Mouse (Mus musculus) limb, embryonic 10.5 days (tissue): ENCODE data around the gene Atp1a2. TPM values are rescaled to one million over a fixed set of nuclear protein-coding genes. Genes with fewer than 3 reads are reported as not detected.

ENCODE experiments used
- DNase-seq: peaks from one replicate; pipeline ENCODE4 v3.0.0-alpha.2; 2017; ENCODE audit warnings: low spot score
- H3K27ac ChIP-seq: fragments of 300-500 bp; sonication (generic); 2 replicates; pipeline ENCODE4 v1.5.1; 2016; ENCODE audit warnings: mild to moderate bottlenecking
- H3K27me3 ChIP-seq: fragments of 300-500 bp; sonication (generic); 2 replicates; pipeline ENCODE4 v1.6.1; 2016; ENCODE audit warnings: low read depth, mild to moderate bottlenecking; ENCODE audit not compliant: poor library complexity, severe bottlenecking
- H3K36me3 ChIP-seq: fragments of 300-500 bp; sonication (generic); 2 replicates; pipeline ENCODE4 v1.6.1; 2016; ENCODE audit warnings: mild to moderate bottlenecking, moderate library complexity
- H3K4me1 ChIP-seq: fragments of 300-500 bp; sonication (generic); 2 replicates; pipeline ENCODE4 v1.6.1; 2016
- H3K4me3 ChIP-seq: fragments of 300-500 bp; sonication (generic); 2 replicates; pipeline ENCODE4 v1.5.1; 2016; ENCODE audit warnings: mild to moderate bottlenecking, moderate library complexity
- H3K9me3 ChIP-seq: fragments of 300-500 bp; sonication (generic); replicated peaks from 2 replicates; pipeline ENCODE4 v1.6.1; 2016; ENCODE audit warnings: mild to moderate bottlenecking
- WGBS: fragments of 180-500 bp; shearing (Covaris S2); methylation state at CpG from one replicate; pipeline ENCODE4 v1.1.7; 2016; 5-methylcytosine and 5-hydroxymethylcytosine counted together
- polyA plus RNA-seq: library from polyadenylated mRNA; unstranded; fragments of >200 nt; fragmentation: Nextera tagmentation; extraction: Ambion mirVana; gene quantifications from 2 replicates; pipeline ENCODE4 v1.2.1, GENCODE M21; 2016

Gene Atp1a2
- polyA plus RNA-seq, 1 experiment from 2014 or later, result 3.2 TPM

- no peaks in the 10 kb centered on the region for H3K36me3 ChIP-seq
- peaks cover 12% of the 10 kb centered on the region; the same call in 1 of the 2 replicates for H3K4me1 ChIP-seq
- no peak overlapping the region for H3K4me3 ChIP-seq
- H3K27ac ChIP-seq, result no peak overlapping the region
- 82% methylated on average over 6 of the region's 6 CpGs for WGBS
- no peaks in the 10 kb centered on the region for H3K9me3 ChIP-seq
- peaks cover 39% of the 10 kb centered on the region for H3K27me3 ChIP-seq
- no peak for DNase-seq
Observed at GRCm38 (mm10) chr1:172240945-172241708, 56.7 kb downstream of the Atp1a2 start.

- Histone ChIP-seq H3K9me3 (no peaks in the 10 kb centered on the region), H3K27ac (no peak overlapping the region), H3K27me3 (no peaks in the 10 kb centered on the region), H3K4me3 (no peak overlapping the region), H3K36me3 (no peaks in the 10 kb centered on the region), H3K4me1 (no peaks in the 10 kb centered on the region)
- DNase-seq, result no peak
- WGBS, result 91% methylated on average over 1 of the region's 1 CpGs
Observed at GRCm38 (mm10) chr1:172229215-172229614, 68.6 kb downstream of the Atp1a2 start.

GRCm38 (mm10) chr1:172228209-172228608 is 69.7 kb downstream of the Atp1a2 start:
- H3K4me3 ChIP-seq, result no peak overlapping the region
- H3K27me3 ChIP-seq, result no peaks in the 10 kb centered on the region
- no peak for DNase-seq
- H3K4me1 ChIP-seq, result no peaks in the 10 kb centered on the region
- H3K36me3 ChIP-seq, result no peaks in the 10 kb centered on the region
- no peak overlapping the region for H3K27ac ChIP-seq
- no peaks in the 10 kb centered on the region for H3K9me3 ChIP-seq
- 91% methylated on average over 2 of the region's 2 CpGs for WGBS

Other genes starting within 250 kb of the Atp1a2 start
- not detected in 2 replicates for gene Nhlh1, start 240.5 kb downstream of the Atp1a2 start, polyA plus RNA-seq
- gene Copa, start 215.5 kb downstream of the Atp1a2 start, polyA plus RNA-seq, result 155 and 201 TPM in 2 replicates
- 83.4 and 95.9 TPM in 2 replicates for gene Ncstn, start 215.3 kb downstream of the Atp1a2 start, polyA plus RNA-seq
- 195 and 206 TPM in 2 replicates for gene Pex19, start 171.3 kb downstream of the Atp1a2 start, polyA plus RNA-seq
- gene Dcaf8, start 150.0 kb downstream of the Atp1a2 start, polyA plus RNA-seq, result 125 and 156 TPM in 2 replicates
- gene Pea15a, start 91.3 kb downstream of the Atp1a2 start, polyA plus RNA-seq, result 68.0 and 88.4 TPM in 2 replicates
- gene Casq1, start 78.2 kb downstream of the Atp1a2 start, polyA plus RNA-seq, result 1.0 and 1.6 TPM in 2 replicates
- not detected in 2 replicates for gene Atp1a4, start 39.6 kb downstream of the Atp1a2 start, polyA plus RNA-seq
- gene Igsf8, start 36.4 kb downstream of the Atp1a2 start, polyA plus RNA-seq, result 30.0 and 40.8 TPM in 2 replicates
- gene Kcnj9, start 31.3 kb upstream of the Atp1a2 start, polyA plus RNA-seq, result 0.10 TPM in 1 of 2 replicates, not detected in the other
- gene Kcnj10, start 43.1 kb upstream of the Atp1a2 start, polyA plus RNA-seq, result 0.05 TPM in 2 replicates
- gene Pigm, start 78.5 kb upstream of the Atp1a2 start, polyA plus RNA-seq, result 9.9 and 10.5 TPM in 2 replicates
- gene Slamf9, start 177.3 kb upstream of the Atp1a2 start, polyA plus RNA-seq, result 0.18 TPM in 1 of 2 replicates, not detected in the other
- gene Igsf9, start 183.7 kb upstream of the Atp1a2 start, polyA plus RNA-seq, result 79.5 and 85.8 TPM in 2 replicates
- 77.0 and 84.6 TPM in 2 replicates for gene Tagln2, start 202.0 kb upstream of the Atp1a2 start, polyA plus RNA-seq
- gene Cfap45, start 222.7 kb upstream of the Atp1a2 start, polyA plus RNA-seq, result 0.67 and 1.0 TPM in 2 replicates